Mouse (Mus musculus) WW6 (cell line): ENCODE results near the gene Naa80.

Experiments used
- DNase-seq: peaks from one replicate; pipeline ENCODE4 v3.0.0-alpha.2; 2013; ENCODE audit warnings: low read depth, low spot score

Naa80 gene

GRCm38 (mm10) chr9:107612945-107613569 is 34.4 kb downstream of the Naa80 start:
- no peak for DNase-seq

DNA sequence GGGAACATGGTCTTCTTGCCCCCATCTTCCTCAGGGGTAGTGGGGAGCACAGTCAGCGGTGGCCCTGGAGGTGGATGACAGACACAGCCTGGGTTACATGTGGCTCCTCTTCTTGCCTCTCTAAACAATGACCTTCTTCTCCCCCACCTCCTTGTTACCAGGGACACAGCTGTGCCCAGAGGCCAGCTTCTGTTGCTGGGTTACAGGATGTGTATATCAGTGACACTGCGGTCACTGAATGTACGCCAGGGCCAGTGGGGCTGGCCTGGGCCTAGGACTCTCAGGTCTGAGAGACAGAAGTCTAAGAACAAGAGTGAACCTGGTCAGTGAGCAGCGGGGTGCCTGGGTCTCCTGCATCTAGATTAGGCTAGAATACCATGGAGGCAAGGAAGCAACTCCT is 36.3 kb downstream of the Naa80 start:
- no peak for DNase-seq

DNA sequence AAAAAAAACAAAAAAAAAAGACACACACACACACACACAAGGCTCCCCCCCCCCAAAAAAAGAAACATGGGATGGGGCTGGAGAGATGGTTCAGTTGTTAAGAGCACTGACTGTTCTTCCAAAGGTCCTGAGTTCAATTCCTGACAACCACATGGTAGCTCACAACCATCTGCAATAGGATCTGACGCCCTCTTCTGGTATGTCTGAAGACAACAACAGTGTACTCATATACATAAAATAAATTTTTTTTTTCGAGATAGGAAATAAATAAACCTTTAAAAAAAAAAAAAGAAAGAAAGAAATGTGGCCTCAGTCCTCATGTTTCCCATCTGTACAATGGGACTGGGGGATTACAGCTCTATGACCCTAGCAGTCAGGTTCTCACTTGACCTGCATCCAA is 38.8 kb downstream of the Naa80 start:
- DNase-seq: no peak

DNA sequence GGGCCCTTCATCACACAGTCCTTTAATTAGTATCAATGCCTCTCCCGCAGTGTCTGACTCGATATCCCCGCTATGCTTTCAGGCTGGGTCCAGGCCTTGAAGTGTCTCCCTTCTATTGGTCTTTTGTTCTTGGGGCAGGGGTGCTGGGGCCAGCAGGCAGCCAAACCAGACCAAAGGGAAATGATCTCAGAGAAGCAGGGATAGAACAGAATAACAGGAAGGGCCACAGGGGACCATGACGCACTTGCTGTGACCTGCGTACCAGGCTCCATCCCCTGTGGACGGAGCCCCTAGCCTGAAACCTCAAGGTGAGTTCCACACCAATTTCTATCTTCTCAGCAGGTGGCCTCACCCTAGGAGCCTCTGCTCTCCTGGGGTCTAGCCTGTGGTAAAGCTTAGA is 39.4 kb downstream of the Naa80 start:
- DNase-seq: no peak

- no peak for DNase-seq
Observed at GRCm38 (mm10) chr9:107618778-107619545, 40.3 kb downstream of the Naa80 start.

DNA sequence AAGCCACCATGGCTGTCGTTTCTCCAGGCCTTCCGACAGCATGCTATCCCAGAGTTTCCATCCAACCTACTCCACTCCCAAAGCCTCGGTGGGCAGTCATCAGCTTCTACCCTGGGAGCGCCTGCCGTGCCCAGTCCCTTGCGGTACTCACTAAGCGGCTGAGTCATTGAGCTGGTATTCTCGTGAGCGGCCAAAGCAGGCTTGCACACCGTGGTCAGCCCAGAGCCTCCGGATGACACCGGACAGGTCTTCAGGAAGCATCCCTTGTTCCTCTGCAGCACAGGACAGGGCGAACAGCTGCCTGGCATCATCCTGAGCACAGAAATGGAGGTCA is 40.8 kb downstream of the Naa80 start:
- no peak for DNase-seq

DNA sequence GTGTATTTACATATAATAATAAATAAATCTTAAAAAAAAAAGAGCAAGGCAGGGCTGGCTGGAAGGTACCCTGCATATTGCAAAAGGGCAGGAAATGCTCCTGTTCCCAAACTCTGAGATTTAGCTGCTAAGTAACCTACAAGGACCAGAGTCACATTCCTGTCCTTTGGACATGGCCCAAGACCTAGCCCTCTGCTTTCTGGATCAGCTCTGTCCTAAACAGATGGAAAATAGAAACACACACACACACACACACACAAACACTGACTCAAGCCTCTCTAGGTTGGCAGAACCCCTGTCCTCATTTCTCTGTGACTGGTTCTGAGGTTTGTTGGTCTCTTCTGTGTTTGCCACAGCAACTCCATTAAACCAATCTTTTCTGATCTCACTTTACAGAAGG is 42.3 kb downstream of the Naa80 start:
- no peak for DNase-seq

GRCm38 (mm10) chr9:107624539-107624938 is 45.9 kb downstream of the Naa80 start:
- DNase-seq: no peak

DNA sequence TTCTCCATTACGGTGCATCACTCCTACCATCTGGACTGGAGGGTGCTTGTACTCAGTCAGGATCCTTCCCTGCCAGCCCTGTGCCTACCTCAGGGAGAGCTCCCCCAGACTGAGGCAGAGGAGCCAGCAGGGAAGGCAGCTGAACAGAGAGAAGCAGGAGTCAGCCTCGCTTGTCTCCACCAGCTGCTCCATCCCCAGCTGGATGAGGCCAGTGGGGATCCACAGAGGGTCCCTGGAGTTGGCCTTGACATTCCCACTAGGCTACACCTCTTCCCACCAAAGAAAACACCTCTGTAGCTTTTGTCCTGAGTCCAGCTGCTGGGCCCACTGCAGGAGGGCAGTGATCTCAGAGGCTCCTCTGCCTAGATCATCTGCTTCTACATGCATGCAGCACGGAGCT is 46.3 kb downstream of the Naa80 start:
- no peak for DNase-seq

GRCm38 (mm10) chr9:107625351-107626128 is 46.9 kb downstream of the Naa80 start:
- DNase-seq: no peak

- no peak for DNase-seq
Observed at GRCm38 (mm10) chr9:107626158-107626843, 47.6 kb downstream of the Naa80 start.

DNA sequence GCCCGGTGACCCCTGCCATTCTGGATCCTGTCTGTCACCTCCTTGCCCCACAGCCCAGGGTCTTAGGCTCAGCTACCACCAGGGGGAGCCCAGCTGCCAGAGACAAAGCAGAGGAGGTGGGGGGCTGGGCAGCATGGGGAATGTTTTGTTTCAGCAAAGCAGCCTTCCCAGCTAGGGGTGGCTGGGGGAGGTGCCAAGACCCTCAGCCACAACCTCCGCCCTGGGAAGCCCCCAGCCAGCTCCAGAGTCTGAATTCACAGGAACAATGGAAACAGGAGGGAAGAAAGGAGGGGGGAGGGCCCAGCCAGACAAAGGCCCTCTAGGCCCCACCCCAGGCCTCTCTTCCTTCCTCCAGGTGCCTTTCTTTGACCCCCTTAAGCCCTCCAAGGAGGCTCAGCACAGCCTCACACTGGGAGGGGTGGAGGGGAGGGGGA is 48.2 kb downstream of the Naa80 start:
- DNase-seq: peak; percentile 94

DNA sequence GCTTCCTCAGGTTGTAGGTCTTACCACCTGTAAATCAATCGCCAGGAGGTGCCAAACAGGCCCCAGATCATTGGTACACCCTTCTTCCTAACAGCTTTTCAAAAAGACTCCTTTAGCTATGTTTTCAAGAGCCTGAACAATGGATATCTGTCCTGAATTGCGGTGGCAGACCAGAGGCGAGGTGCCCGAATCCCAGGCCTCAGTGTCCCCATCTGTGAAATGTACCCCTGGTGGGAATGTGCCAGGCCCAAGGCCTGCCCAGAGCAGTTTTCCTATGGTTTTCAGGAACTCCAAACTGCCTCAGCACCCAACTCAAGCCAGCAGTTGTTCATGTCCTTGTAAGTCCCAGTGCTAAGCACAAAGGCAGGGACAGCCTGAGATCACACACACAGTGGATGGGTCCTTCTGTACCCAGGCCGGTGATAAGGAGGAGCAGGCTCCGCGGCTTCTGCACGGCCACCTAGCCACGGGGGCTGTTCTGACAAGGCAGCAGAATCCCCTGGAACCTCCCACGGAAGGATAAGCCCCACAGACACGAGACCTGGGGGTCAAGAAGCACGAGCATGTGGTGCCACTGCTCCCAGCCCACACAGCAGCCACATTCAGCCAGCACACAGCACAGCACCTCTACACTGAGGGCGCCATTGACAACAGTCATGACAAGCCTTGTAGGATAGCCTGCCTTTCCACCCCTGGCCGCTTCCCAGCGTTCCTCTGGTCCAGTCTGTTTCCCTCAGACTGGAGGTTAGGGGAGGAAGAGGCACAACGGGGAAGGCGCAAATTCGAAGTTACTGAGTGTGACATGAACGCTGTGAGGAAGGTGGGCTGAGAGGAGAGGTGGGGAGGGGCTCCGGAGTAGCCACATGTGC is 48.9 kb downstream of the Naa80 start:
- no peak for DNase-seq

DNA sequence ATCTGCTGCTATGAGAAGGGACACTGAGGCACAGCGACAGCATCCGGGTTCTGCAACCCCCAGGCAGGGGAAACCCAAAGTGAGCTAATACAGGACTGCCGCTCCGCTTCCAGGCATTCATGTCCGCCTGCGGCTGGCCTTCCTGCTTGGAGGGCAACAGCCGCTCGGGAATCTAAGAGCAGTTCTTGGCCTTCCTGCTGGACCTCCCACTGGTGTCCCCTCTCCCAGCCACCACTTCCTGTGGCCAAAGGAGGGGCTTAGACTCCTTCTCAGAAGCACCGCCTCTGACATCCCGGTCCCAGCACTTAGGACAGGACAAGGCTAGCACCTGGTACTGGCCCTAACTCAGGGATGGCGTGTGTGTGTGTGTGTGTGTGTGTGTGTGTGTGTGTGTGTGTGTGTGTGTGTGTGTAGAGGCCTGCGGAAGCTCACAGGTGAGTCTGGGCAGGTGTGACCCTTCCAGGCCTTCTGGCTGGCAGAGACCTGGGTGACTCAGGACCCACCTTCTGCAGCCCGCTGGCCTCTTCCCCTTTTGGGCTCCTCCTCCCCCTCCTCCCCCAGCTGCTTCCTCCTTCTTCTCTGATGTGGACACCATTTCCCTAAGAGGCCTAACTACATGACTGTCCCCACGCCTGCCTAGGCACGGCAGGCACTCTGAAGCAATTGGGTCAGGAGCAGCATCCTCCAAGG is 50.2 kb downstream of the Naa80 start:
- no peak for DNase-seq

GRCm38 (mm10) chr9:107629411-107629730 is 50.7 kb downstream of the Naa80 start:
- DNase-seq: no peak

DNA sequence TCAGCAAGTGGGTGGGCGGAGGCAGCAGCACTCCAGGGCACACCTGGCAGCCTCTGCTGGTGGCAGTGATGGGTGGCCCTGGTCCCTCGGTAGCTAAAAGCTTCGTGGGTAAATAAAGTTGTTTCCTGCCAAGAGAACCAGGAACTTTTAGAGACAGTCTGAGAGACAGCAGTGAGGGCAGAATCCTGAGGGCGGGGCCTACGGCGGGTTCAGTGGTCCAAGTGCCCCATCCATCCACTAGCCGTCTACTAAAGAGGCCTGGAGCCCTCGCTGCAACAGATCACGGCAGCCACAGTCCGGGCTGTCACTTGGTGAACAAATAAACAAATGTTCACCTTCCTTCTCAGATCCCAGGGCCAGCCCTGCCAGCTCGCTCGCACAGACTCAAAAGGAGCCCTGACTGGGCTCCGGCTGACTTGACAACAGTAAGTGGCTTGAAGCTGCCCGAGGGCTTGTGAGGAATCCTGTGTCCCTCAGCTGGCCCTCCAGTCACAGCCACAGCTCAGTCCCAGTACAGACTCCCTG is 51.3 kb downstream of the Naa80 start:
- DNase-seq: no peak

DNA sequence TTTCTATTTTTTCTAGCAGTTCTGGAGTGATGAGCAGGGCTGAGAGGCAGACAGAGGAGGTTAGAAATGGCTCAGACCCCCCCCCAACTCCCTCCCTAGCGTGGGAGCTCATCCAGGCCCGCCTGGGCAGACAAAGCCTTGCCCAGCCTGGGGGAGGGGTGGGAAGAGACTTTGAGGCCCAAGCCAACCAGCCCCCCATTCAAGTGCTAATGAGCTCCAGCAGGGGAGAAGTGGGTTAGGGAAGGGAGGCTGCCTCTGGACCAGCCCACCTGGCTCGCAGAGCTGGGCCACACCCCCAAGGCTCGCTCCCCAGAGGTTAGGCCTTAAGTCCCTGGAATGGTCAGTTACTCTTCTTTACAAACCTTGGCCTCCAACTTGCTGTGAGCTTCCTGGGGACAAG is 51.9 kb downstream of the Naa80 start:
- DNase-seq: peak; percentile 75

DNA sequence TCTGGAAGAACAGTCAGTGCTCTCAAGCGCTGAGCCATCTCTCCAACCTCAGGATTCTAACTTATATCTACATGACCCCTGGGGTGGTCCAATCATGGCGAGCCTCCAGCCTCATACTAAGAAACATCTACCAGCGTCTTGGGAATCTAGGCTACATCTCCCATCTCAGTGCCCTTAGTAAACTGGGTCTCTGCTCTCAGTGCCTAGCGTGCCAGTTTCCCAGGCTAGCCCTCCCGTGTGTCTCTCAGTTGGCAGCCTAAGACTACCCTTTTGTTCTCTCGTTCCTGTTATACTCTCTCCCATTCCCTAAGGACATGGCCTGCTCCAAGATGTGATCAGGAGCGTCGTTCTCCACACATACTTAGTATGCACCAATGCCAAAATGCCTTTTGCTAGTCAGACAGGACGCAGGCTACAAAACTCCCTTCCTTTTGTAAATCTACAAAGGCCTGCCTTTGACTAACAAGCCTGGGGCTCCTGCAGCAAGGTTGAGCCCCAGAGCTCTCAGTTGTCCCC is 52.7 kb downstream of the Naa80 start:
- DNase-seq: no peak

GRCm38 (mm10) chr9:107631861-107632260 is 53.2 kb downstream of the Naa80 start:
- DNase-seq: no peak

- no peak for DNase-seq
Observed at GRCm38 (mm10) chr9:107632478-107632877, 53.8 kb downstream of the Naa80 start.
